Mouse (Mus musculus): ENCODE measurements at regions not wholly inside any gene's neighbourhood (a gene's known extent, or its start where the extent isn't known, plus 50 kb on each side); places are given as distances from the start of the nearest gene placed in this dataset.

DNA sequence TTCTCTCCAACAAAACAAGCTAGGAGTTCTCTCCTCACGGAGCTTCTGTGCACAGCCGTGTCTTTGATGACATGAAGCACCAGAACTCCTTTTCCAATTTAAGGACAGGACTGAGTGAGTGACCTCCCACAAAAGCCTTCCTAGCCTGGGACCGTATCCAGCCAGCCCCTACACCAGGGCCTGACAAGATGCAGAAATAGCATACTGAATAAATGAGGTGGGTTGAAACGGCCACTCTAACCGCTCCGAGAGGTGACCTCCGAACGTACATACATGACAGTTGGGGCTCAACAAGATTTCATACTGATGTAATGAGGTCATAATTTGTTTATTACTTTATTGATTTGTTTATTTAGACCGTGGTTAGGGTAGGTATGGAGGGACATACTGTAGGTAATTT is 101.9 kb upstream of the Mrps22 start:
- no peaks in the 10 kb centered on the region for H3K4me1 ChIP-seq (ENCODE audit: control insufficient read depth, insufficient read depth, low read length)
- DNase-seq (ENCODE audit: extremely low read depth, low read depth, low spot score) = no peak
- 85% methylated on average over 9 of the region's 9 CpGs for WGBS
- H3K9ac ChIP-seq (ENCODE audit: low read depth, low read length) = no peak overlapping the region
- no peak overlapping the region for H3K27ac ChIP-seq (replicated peaks; ENCODE audit: insufficient read depth, low read depth, low read length)
- H3K4me3 ChIP-seq (ENCODE audit: insufficient read depth, low read depth, low read length) = no peak overlapping the region
- no peaks in the 10 kb centered on the region for H3K79me2 ChIP-seq (ENCODE audit: control insufficient read depth, insufficient read depth, low read length)
- H3K27me3 ChIP-seq (ENCODE audit: control insufficient read depth, insufficient read depth, low read length) = no peaks in the 10 kb centered on the region
- no peak for TF ChIP-seq POLR2A (IDR thresholded peaks at IDR 0.05; ENCODE audit: extremely low read depth, insufficient read depth, low read length)
- no peak for TF ChIP-seq CTCF (IDR thresholded peaks at IDR 0.05; ENCODE audit: low read depth, low read length)
- no peaks in the 10 kb centered on the region for H3K36me3 ChIP-seq (ENCODE audit: control insufficient read depth, insufficient read depth, low read length)

DNA sequence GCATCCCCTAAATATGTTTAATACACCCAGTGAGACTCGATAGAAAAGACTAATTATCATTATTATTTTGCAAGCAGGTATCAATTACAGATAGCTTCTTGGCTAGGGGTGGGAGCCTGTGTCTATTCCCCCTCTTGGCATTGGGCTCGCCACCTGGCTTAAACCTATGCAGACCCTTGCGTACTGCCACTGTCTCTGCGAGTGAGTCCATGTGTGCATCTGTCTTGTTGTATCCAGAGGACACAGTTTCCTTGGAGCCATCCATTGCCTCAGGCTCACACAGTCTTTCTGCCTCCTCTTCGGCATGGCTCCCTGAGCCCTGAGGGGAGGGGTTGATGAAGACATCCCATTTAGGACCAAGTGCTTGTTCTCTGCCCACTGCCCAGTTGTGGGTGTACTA is 99.1 kb upstream of the Mrps22 start:
- Histone ChIP-seq H3K4me1 (ENCODE audit: control insufficient read depth, insufficient read depth, low read length) (no peaks in the 10 kb centered on the region), H3K36me3 (ENCODE audit: control insufficient read depth, insufficient read depth, low read length) (no peaks in the 10 kb centered on the region), H3K27me3 (ENCODE audit: control insufficient read depth, insufficient read depth, low read length) (no peaks in the 10 kb centered on the region), H3K79me2 (ENCODE audit: control insufficient read depth, insufficient read depth, low read length) (no peaks in the 10 kb centered on the region), H3K4me3 (ENCODE audit: insufficient read depth, low read depth, low read length) (no peak overlapping the region), H3K9ac (ENCODE audit: low read depth, low read length) (no peak overlapping the region), H3K27ac (replicated peaks; ENCODE audit: insufficient read depth, low read depth, low read length) (no peak overlapping the region)
- WGBS = 86% methylated on average over 5 of the region's 5 CpGs
- TF ChIP-seq CTCF (IDR thresholded peaks at IDR 0.05; ENCODE audit: low read depth, low read length) (no peak), POLR2A (IDR thresholded peaks at IDR 0.05; ENCODE audit: extremely low read depth, insufficient read depth, low read length) (no peak)
- DNase-seq (ENCODE audit: extremely low read depth, low read depth, low spot score) = no peak

DNA sequence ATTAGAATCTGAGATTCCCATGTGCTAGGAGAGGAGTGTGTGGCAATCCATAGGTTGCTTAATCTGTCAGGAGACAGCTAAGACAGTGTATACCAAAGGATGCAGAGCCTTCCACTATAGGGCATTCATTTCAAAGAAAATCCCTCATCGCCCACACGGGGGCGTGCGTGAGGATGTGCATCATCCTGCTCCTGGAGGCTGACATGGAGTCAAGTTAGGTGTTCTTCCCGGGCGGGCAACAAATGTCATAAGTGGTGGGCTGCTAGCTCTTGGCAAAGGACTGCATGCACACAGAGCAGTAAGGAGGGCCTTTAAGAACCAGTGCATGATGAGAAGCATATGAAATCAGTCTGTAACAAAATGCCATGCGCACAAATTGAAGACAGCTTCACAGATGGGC is 95.7 kb upstream of the Mrps22 start:
- DNase-seq (ENCODE audit: extremely low read depth, low read depth, low spot score) = no peak
- Histone ChIP-seq H3K9ac (ENCODE audit: low read depth, low read length) (no peak overlapping the region), H3K27me3 (ENCODE audit: control insufficient read depth, insufficient read depth, low read length) (no peaks in the 10 kb centered on the region), H3K4me1 (ENCODE audit: control insufficient read depth, insufficient read depth, low read length) (no peaks in the 10 kb centered on the region), H3K4me3 (ENCODE audit: insufficient read depth, low read depth, low read length) (no peak overlapping the region), H3K27ac (replicated peaks; ENCODE audit: insufficient read depth, low read depth, low read length) (no peak overlapping the region), H3K79me2 (ENCODE audit: control insufficient read depth, insufficient read depth, low read length) (no peaks in the 10 kb centered on the region), H3K36me3 (ENCODE audit: control insufficient read depth, insufficient read depth, low read length) (no peaks in the 10 kb centered on the region)
- no peak; the same call in 1 of the 2 replicates for TF ChIP-seq CTCF (IDR thresholded peaks at IDR 0.05; ENCODE audit: low read depth, low read length)
- no peak for TF ChIP-seq POLR2A (IDR thresholded peaks at IDR 0.05; ENCODE audit: extremely low read depth, insufficient read depth, low read length)
- 51% methylated on average over 7 of the region's 7 CpGs for WGBS

DNA sequence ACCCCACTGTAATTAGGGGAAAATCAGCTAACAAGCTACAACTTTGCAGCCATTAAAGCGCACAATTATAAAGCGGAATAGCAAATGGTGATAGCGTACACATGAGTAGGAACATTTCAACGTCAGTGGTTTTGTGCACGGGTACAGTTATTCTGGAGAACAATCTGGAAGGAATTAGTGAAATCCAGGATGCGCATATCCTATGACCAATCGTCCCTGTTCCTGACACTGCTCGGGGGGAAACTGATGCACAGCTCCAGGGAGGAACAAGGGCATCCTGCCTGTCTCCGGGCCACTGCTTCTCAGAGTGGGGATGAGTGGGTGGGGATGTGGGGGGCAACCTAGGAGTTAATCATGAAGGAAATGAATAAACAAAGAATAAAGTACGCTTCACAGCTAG is 93.6 kb upstream of the Mrps22 start:
- H3K9ac ChIP-seq (ENCODE audit: low read depth, low read length) = no peak overlapping the region
- no peaks in the 10 kb centered on the region for H3K79me2 ChIP-seq (ENCODE audit: control insufficient read depth, insufficient read depth, low read length)
- H3K27ac ChIP-seq (replicated peaks; ENCODE audit: insufficient read depth, low read depth, low read length) = no peak overlapping the region
- no peaks in the 10 kb centered on the region for H3K27me3 ChIP-seq (ENCODE audit: control insufficient read depth, insufficient read depth, low read length)
- H3K36me3 ChIP-seq (ENCODE audit: control insufficient read depth, insufficient read depth, low read length) = no peaks in the 10 kb centered on the region
- no peak for DNase-seq (ENCODE audit: extremely low read depth, low read depth, low spot score)
- H3K4me1 ChIP-seq (ENCODE audit: control insufficient read depth, insufficient read depth, low read length) = no peaks in the 10 kb centered on the region
- WGBS = 89% methylated on average over 10 of the region's 10 CpGs
- H3K4me3 ChIP-seq (ENCODE audit: insufficient read depth, low read depth, low read length) = no peak overlapping the region
- TF ChIP-seq CTCF (IDR thresholded peaks at IDR 0.05; ENCODE audit: low read depth, low read length) (no peak), POLR2A (IDR thresholded peaks at IDR 0.05; ENCODE audit: extremely low read depth, insufficient read depth, low read length) (no peak)

DNA sequence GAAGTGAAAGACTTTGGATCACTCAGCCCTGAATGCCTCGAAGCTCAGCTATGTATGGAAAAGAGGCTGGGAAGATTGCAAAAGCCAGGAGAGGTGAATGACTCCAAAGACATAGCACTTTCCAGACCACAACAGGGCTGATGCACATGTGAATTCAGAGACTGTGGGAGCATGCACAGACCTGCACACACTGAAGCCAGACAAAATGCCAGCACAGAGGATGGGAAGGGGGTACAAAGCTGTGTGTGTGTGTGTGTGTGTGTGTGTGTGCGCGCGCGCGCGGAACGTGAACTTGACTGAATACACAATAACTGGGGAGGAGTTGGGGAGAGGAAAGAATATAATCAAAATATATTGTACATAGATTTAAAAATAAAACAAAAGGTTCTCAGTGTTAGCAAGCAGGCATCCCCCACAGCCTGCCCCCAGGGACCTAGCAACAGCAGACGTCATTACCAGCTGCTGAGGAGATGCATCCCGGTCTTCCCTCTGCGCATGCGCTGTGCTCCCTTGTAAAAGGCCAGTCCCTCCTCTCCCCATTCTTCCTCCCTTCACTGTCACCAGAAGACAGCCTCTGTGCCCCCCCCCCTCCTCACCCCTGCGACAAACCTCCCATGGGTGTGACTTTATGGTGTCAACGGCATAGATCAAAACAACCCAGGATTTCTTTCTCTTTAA is 89.5 kb upstream of the Mrps22 start:
- H3K27me3 ChIP-seq (ENCODE audit: control insufficient read depth, insufficient read depth, low read length) = no peaks in the 10 kb centered on the region
- H3K79me2 ChIP-seq (ENCODE audit: control insufficient read depth, insufficient read depth, low read length) = no peaks in the 10 kb centered on the region
- WGBS = 82% methylated on average over 14 of the region's 14 CpGs
- DNase-seq (ENCODE audit: extremely low read depth, low read depth, low spot score) = peak; percentile 21
- no peak overlapping the region for H3K4me3 ChIP-seq (ENCODE audit: insufficient read depth, low read depth, low read length)
- TF ChIP-seq POLR2A (IDR thresholded peaks at IDR 0.05; ENCODE audit: extremely low read depth, insufficient read depth, low read length) (no peak), CTCF (IDR thresholded peaks at IDR 0.05; ENCODE audit: low read depth, low read length) (no peak)
- H3K36me3 ChIP-seq (ENCODE audit: control insufficient read depth, insufficient read depth, low read length) = no peaks in the 10 kb centered on the region
- H3K9ac ChIP-seq (ENCODE audit: low read depth, low read length) = no peak overlapping the region
- peak overlapping the region; percentile 48; the same call in 1 of the 2 replicates for H3K27ac ChIP-seq (replicated peaks; ENCODE audit: insufficient read depth, low read depth, low read length)
- no peaks in the 10 kb centered on the region for H3K4me1 ChIP-seq (ENCODE audit: control insufficient read depth, insufficient read depth, low read length)

DNA sequence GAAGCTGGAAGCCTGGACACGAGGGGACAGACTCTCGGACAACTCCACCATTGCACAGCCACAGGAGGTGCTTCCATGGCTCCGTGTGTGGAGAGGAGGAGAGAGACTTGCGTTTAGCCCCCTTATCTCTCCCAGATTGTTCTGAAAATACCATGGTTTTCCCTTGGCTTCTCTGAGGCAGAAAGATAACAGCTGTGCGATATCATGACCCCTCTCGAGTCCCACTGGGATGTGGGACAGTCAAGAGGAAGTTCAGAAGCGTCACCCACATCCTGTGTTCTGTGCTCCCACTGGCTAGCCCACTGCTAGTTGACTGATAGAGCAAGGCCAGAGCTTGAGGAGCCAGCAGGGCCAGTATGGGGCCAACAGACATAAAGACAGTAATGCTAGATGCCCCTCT is 84.1 kb upstream of the Mrps22 start:
- no peaks in the 10 kb centered on the region for H3K27me3 ChIP-seq (ENCODE audit: control insufficient read depth, insufficient read depth, low read length)
- no peak overlapping the region for H3K9ac ChIP-seq (ENCODE audit: low read depth, low read length)
- 70% methylated on average over 7 of the region's 7 CpGs for WGBS
- H3K27ac ChIP-seq (replicated peaks; ENCODE audit: insufficient read depth, low read depth, low read length) = no peak overlapping the region; the same call in 1 of the 2 replicates
- H3K36me3 ChIP-seq (ENCODE audit: control insufficient read depth, insufficient read depth, low read length) = no peaks in the 10 kb centered on the region
- H3K79me2 ChIP-seq (ENCODE audit: control insufficient read depth, insufficient read depth, low read length) = no peaks in the 10 kb centered on the region
- no peaks in the 10 kb centered on the region for H3K4me1 ChIP-seq (ENCODE audit: control insufficient read depth, insufficient read depth, low read length)
- peak; percentile 19 for DNase-seq (ENCODE audit: extremely low read depth, low read depth, low spot score)
- no peak for TF ChIP-seq POLR2A (IDR thresholded peaks at IDR 0.05; ENCODE audit: extremely low read depth, insufficient read depth, low read length)
- TF ChIP-seq CTCF (IDR thresholded peaks at IDR 0.05; ENCODE audit: low read depth, low read length) = no peak
- H3K4me3 ChIP-seq (ENCODE audit: insufficient read depth, low read depth, low read length) = no peak overlapping the region
